Mouse (Mus musculus) stomach, embryonic 16.5 days (tissue): Measurements from ENCODE around the gene Klhl3. TPM values are rescaled to one million over a fixed set of nuclear protein-coding genes. Genes with fewer than 3 reads are reported as not detected.

ENCODE experiments used
- ATAC-seq: fragments of 200-750 bp; cut with Nextera tagmentation; 2 replicates; pipeline ENCODE4 v1.8.0; 2017; ENCODE audit warnings: moderate number of reproducible peaks, moderate TSS enrichment; ENCODE audit not compliant: insufficient read depth, low FRiP score
- H3K27ac ChIP-seq: fragments of 300-500 bp; sonication (generic); 2 replicates; pipeline ENCODE4 v1.5.1; 2014; ENCODE audit warnings: low read length
- H3K27me3 ChIP-seq: fragments of 300-500 bp; sonication (generic); 2 replicates; pipeline ENCODE4 v1.6.1; 2014; ENCODE audit warnings: low read length, control low read depth, mixed read lengths; ENCODE audit not compliant: control insufficient read depth, insufficient read depth
- H3K36me3 ChIP-seq: fragments of 300-500 bp; sonication (generic); 2 replicates; pipeline ENCODE4 v1.6.1; 2014; ENCODE audit warnings: low read length; ENCODE audit not compliant: control insufficient read depth, insufficient read depth
- H3K4me1 ChIP-seq: fragments of 300-500 bp; sonication (generic); 2 replicates; pipeline ENCODE4 v1.6.1; 2014; ENCODE audit warnings: low read length, control low read depth, mixed read lengths; ENCODE audit not compliant: control insufficient read depth, insufficient read depth
- H3K4me2 ChIP-seq: fragments of 300-500 bp; sonication (generic); 2 replicates; pipeline ENCODE4 v1.6.1; 2014; ENCODE audit warnings: low read depth, low read length, mixed read lengths
- H3K4me3 ChIP-seq: fragments of 300-500 bp; sonication (generic); replicated peaks from 2 replicates; pipeline ENCODE4 v1.5.1; 2014; ENCODE audit warnings: mild to moderate bottlenecking, low read length
- H3K9ac ChIP-seq: fragments of 300-500 bp; sonication (generic); 2 replicates; pipeline ENCODE4 v1.6.1; 2014; ENCODE audit warnings: low read length
- H3K9me3 ChIP-seq: fragments of 300-500 bp; sonication (generic); replicated peaks from 2 replicates; pipeline ENCODE4 v1.6.1; 2016; ENCODE audit warnings: low read length, control low read depth; ENCODE audit not compliant: control insufficient read depth
- WGBS: fragments of 180-500 bp; shearing (Covaris S2); extraction: QIAGEN DNeasy Blood & Tissue Kit; methylation state at CpG from one replicate; pipeline ENCODE4 v1.1.7; 2014; 5-methylcytosine and 5-hydroxymethylcytosine counted together
- polyA plus RNA-seq: library from polyadenylated mRNA; unstranded; fragments of >200 nt; fragmentation: Nextera tagmentation; extraction: Ambion mirVana; gene quantifications from 2 replicates; pipeline ENCODE4 v1.2.1, GENCODE M21; 2015

Klhl3 gene
- polyA plus RNA-seq, 1 experiment from 2014 or later = 2.9 TPM

DNA sequence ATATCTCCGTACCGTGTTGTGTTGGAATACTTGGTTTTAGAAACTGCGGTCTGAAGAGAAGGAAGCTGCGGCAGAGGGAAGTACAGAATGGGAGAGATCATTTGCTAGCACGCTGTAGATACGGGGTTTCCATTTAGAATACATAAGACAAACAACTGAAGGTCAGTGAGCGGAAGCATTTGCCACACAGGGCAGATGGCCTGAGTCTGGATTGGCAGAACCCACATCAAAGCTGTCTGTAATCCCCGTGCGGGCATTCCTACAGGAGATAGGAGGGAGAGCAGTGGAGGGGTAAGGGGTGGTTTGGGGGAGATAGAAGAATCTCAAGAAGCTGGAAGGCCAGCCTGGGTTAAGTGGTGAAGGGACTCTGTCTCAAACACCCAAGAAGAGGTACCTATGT lies 38.5 kb downstream of the Klhl3 start:
- Histone ChIP-seq H3K4me2 (no peak overlapping the region), H3K36me3 (no peaks in the 10 kb centered on the region), H3K27ac (no peak overlapping the region; the same call in 1 of the 2 replicates), H3K9ac (no peak overlapping the region), H3K4me3 (no peak overlapping the region), H3K9me3 (no peaks in the 10 kb centered on the region), H3K4me1 (no peaks in the 10 kb centered on the region), H3K27me3 (no peaks in the 10 kb centered on the region)
- no peak for ATAC-seq
- 66% methylated on average over 9 of the region's 9 CpGs for WGBS

DNA sequence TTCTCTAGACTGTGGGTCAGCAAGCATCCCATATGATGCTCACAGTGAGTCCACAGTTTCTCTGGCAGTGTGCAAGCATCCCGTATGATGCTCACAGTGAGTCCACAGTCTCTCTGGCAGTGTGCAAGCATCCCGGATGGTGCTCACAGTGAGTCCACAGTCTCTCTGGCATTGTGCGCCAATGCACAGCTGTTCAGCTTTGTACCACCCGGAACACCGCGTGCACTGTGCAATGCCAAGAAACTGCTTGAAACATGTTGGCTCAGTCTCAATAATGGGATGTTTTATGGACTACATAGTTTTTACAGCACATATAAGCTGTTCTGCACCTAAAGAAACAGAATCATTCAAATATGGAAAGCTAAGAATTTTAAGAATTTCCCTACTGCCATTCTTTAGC lies 38.9 kb downstream of the Klhl3 start:
- no peak overlapping the region for H3K27ac ChIP-seq
- no peak overlapping the region for H3K4me2 ChIP-seq
- no peaks in the 10 kb centered on the region for H3K4me1 ChIP-seq
- no peak for ATAC-seq
- WGBS = 79% methylated on average over 6 of the region's 6 CpGs
- no peaks in the 10 kb centered on the region for H3K36me3 ChIP-seq
- no peak overlapping the region for H3K4me3 ChIP-seq
- H3K9ac ChIP-seq = no peak overlapping the region
- no peaks in the 10 kb centered on the region for H3K27me3 ChIP-seq
- no peaks in the 10 kb centered on the region for H3K9me3 ChIP-seq

DNA sequence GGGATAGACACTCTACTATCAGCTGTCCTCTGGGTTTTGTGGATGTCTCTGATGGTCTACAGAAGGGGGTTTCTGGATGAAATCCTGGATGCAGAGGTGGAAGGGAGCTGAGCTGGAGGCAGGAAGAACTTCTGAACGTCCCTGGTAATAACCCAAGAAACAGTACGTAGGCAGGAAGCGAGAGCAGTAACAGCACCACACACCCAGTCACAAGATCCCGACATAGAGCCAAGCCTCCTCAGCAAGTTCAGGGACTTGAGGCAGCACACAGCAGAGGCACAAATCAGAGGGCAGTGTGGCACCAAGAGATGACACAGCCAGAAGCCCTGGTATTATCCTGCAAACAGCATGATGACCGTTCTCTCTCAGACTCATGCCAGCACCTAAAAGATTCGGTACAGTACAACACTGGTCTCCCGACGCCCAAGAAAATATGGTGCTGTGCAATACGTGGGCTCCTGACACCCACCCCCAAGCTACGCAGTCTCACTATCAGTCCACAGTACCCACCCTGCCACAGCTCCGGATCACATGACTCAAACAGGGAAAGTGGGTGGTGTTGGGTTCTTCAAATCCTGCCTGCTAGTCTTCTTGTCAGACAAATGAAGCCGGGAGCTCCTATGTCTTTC lies 40.0 kb downstream of the Klhl3 start:
- Histone ChIP-seq H3K36me3 (no peaks in the 10 kb centered on the region), H3K27me3 (no peaks in the 10 kb centered on the region), H3K4me3 (no peak overlapping the region), H3K4me1 (no peaks in the 10 kb centered on the region), H3K9me3 (no peaks in the 10 kb centered on the region), H3K4me2 (no peak overlapping the region), H3K27ac (no peak overlapping the region), H3K9ac (no peak overlapping the region)
- no peak for ATAC-seq
- WGBS = 79% methylated on average over 12 of the region's 12 CpGs

GRCm38 (mm10) chr13:58071209-58071608 lies 42.2 kb downstream of the Klhl3 start:
- Histone ChIP-seq H3K27me3 (no peaks in the 10 kb centered on the region), H3K4me3 (no peak overlapping the region), H3K4me2 (no peak overlapping the region), H3K4me1 (peaks cover 6% of the 10 kb centered on the region), H3K27ac (no peak overlapping the region), H3K36me3 (no peaks in the 10 kb centered on the region), H3K9me3 (no peaks in the 10 kb centered on the region), H3K9ac (no peak overlapping the region)
- WGBS = 82% methylated on average over 21 of the region's 21 CpGs
- no peak for ATAC-seq

DNA sequence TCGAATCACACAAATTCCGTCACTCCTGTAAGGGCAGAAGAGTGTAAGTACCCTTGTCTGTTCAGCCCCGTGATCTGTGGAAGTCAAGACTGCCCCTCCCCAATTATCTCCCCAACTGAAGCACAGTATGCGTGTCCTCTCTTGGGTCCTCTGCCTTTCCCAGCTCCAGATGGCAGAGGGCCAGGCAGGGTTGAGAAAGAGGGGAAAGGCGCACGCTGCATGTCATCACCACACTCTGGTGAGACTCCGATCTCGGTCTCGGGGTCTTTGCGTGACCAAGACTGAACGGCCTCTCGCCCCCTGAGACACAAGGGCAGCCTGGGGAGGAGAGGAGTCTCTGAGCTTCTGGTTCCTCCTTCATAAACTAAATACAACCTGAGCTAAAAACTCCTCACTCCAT lies 42.9 kb downstream of the Klhl3 start:
- no peaks in the 10 kb centered on the region for H3K36me3 ChIP-seq
- H3K9me3 ChIP-seq = no peaks in the 10 kb centered on the region
- no peak overlapping the region for H3K4me2 ChIP-seq
- 91% methylated on average over 12 of the region's 12 CpGs for WGBS
- no peak overlapping the region for H3K27ac ChIP-seq
- no peak overlapping the region for H3K9ac ChIP-seq
- no peak for ATAC-seq
- no peaks in the 10 kb centered on the region for H3K27me3 ChIP-seq
- H3K4me3 ChIP-seq = no peak overlapping the region
- H3K4me1 ChIP-seq = peaks cover 11% of the 10 kb centered on the region

- no peak for ATAC-seq
- no peak overlapping the region for H3K4me3 ChIP-seq
- H3K9me3 ChIP-seq = no peaks in the 10 kb centered on the region
- no peak overlapping the region for H3K27ac ChIP-seq
- no peak overlapping the region for H3K9ac ChIP-seq
- H3K4me1 ChIP-seq = peaks cover 14% of the 10 kb centered on the region
- WGBS = 79% methylated on average over 15 of the region's 15 CpGs
- H3K27me3 ChIP-seq = no peaks in the 10 kb centered on the region
- H3K36me3 ChIP-seq = no peaks in the 10 kb centered on the region
- no peak overlapping the region for H3K4me2 ChIP-seq
Measured at GRCm38 (mm10) chr13:58068421-58069209, 44.8 kb downstream of the Klhl3 start.

- WGBS = 28% methylated on average over 17 of the region's 17 CpGs
- Histone ChIP-seq H3K27ac (peak overlapping the region; percentile 72), H3K4me3 (no peak overlapping the region), H3K36me3 (no peaks in the 10 kb centered on the region), H3K4me2 (peak overlapping the region; percentile 29; the same call in 1 of the 2 replicates), H3K27me3 (no peaks in the 10 kb centered on the region), H3K9ac (no peak overlapping the region), H3K9me3 (no peaks in the 10 kb centered on the region), H3K4me1 (peaks cover 14% of the 10 kb centered on the region)
- peak; percentile 69; the same call in 1 of the 2 replicates for ATAC-seq
Measured at GRCm38 (mm10) chr13:58067540-58068103, 45.8 kb downstream of the Klhl3 start.

- no peak overlapping the region for H3K4me3 ChIP-seq
- no peak overlapping the region for H3K9ac ChIP-seq
- peak; percentile 34; the same call in 1 of the 2 replicates for ATAC-seq
- 43% methylated on average over 14 of the region's 14 CpGs for WGBS
- H3K9me3 ChIP-seq = no peaks in the 10 kb centered on the region
- H3K4me1 ChIP-seq = peaks cover 14% of the 10 kb centered on the region
- H3K27me3 ChIP-seq = no peaks in the 10 kb centered on the region
- peak overlapping the region; percentile 72 for H3K27ac ChIP-seq
- no peaks in the 10 kb centered on the region for H3K36me3 ChIP-seq
- H3K4me2 ChIP-seq = no peak overlapping the region
Measured at GRCm38 (mm10) chr13:58066496-58067389, 46.6 kb downstream of the Klhl3 start.
